Mouse (Mus musculus): ENCODE measurements around the gene Adgrb3. TPM values are rescaled to one million over a fixed set of nuclear protein-coding genes. Genes with fewer than 3 reads are reported as not detected.
"Not testable (repeated sequence)": the region's sequence is repeated elsewhere in the genome, so short reads cannot be mapped to it uniquely, and the experiment has no call there.

The Adgrb3 gene
- total and polyA plus RNA-seq, 2 experiments from 2014 or later: 0.07 to 2.9 TPM

DNA sequence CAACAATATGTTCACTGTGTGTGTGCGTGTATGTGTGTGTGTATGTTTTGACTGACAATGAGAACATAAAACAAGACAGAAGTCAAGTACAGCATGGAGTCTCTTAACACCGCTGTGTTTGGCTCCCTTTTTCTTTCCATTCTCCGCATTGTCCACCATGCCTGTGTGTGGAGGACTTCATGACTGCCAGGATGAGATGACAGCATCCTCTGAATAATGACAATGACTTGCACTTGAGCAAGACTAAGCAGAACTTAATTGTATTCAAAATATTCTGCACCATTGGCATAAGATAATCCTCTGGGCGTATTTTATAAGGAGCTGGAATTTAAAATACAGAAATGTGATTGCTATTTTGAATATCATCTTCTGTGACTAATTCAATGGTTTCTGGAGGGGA lies 326.0 kb downstream of the Adgrb3 start:
- Histone ChIP-seq H3K4me1 (ENCODE audit: control insufficient read depth, insufficient read depth) (no peaks in the 10 kb centered on the region), H3K27ac (ENCODE audit: low read depth) (no peak overlapping the region), H3K9ac (replicated peaks; ENCODE audit: low read depth, low read length) (no peak overlapping the region), H3K36me3 (replicated peaks; ENCODE audit: control insufficient read depth, insufficient read depth, low read length) (no peaks in the 10 kb centered on the region), H3K4me2 (ENCODE audit: low read depth, low read length) (no peak overlapping the region), H3K4me3 (ENCODE audit: low read depth, low read length) (no peak overlapping the region), H3K9me3 (replicated peaks; ENCODE audit: control insufficient read depth, low read length) (no peaks in the 10 kb centered on the region), H3K27me3 (ENCODE audit: control insufficient read depth, insufficient read depth, low read length) (no peaks in the 10 kb centered on the region)
- WGBS: 80% methylated on average over 4 of the region's 4 CpGs
- DNase-seq (ENCODE audit: low spot score) (no peak), ATAC-seq (ENCODE audit: insufficient read depth, low read depth) (no peak)
- TF ChIP-seq EP300 (IDR thresholded peaks at IDR 0.05; ENCODE audit: low read depth) (no peak), CTCF (IDR thresholded peaks at IDR 0.05; ENCODE audit: low read depth) (no peak)

DNA sequence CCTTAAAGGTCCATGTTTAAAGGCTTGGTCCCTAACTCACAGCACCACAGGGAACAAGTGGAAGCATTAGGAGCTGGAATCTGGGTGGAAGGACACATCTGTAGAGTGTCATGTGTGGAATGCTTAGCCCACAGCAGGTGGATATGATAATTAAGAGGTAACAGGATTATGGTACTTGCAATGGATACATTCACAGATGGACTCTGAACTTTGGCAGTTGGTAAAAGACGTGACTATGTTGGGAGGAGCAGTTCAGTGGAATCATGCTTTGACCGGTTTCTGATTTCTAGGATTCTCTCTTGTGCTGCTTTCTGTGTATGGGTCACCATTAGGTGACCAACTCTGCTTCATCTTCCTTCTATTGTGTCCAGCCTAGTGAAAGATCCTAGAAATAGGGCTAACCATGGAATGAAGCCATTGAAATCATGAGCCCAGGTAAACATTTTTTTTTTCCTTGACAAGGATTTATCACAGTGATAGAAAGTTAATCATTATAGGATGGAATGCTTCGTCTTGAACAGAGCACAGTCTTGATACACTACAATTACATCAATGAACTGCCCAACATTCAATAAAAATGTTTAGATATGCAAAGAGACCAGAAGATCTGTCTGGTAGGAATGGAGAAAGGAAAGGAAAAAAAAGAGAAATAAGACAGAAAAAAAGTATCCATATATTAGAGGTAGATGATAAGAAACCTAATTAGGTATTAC lies 334.1 kb downstream of the Adgrb3 start:
- no peak for DNase-seq (ENCODE audit: low spot score)

DNA sequence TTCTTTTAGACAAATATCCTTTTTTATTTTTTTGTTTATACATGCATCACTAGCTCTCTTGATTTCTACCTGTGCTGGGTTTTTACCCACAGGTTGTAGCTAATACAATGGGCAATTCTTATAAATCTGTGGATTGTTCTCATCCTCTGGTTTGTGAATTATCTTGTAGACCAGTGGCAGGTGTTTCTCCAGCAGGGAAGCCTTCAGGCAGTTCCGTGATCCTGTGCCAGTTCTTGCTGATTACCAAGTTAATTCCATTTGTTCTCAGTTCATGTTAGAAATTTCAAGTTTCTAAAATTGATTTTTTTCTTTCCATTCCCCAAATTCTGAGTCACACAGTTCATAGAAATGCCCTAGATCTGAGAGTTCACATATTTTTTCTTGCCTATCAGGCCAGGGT lies 338.0 kb downstream of the Adgrb3 start:
- no peak overlapping the region for H3K27ac ChIP-seq (ENCODE audit: low read depth)
- DNase-seq (ENCODE audit: low spot score): no peak
- TF ChIP-seq CTCF (IDR thresholded peaks at IDR 0.05; ENCODE audit: low read depth): no peak
- TF ChIP-seq EP300 (IDR thresholded peaks at IDR 0.05; ENCODE audit: low read depth): no peak
- WGBS: 47% methylated on average over 1 of the region's 1 CpGs
- H3K4me2 ChIP-seq (ENCODE audit: low read depth, low read length): no peak overlapping the region
- H3K36me3 ChIP-seq (replicated peaks; ENCODE audit: control insufficient read depth, insufficient read depth, low read length): no peaks in the 10 kb centered on the region
- no peak overlapping the region for H3K9ac ChIP-seq (replicated peaks; ENCODE audit: low read depth, low read length)
- H3K4me1 ChIP-seq (ENCODE audit: control insufficient read depth, insufficient read depth): no peaks in the 10 kb centered on the region
- no peaks in the 10 kb centered on the region for H3K27me3 ChIP-seq (ENCODE audit: control insufficient read depth, insufficient read depth, low read length)
- H3K9me3 ChIP-seq (replicated peaks; ENCODE audit: control insufficient read depth, low read length): no peaks in the 10 kb centered on the region
- no peak overlapping the region for H3K4me3 ChIP-seq (ENCODE audit: low read depth, low read length)
- ATAC-seq (ENCODE audit: insufficient read depth, low read depth): no peak

More for the DNA sequence above, 334.1 kb downstream of the Adgrb3 start:
- Histone ChIP-seq H3K27me3 (ENCODE audit: control insufficient read depth, insufficient read depth, low read length) (no peaks in the 10 kb centered on the region), H3K4me2 (ENCODE audit: low read depth, low read length) (no peak overlapping the region), H3K27ac (ENCODE audit: low read depth) (no peak overlapping the region), H3K9ac (replicated peaks; ENCODE audit: low read depth, low read length) (no peak overlapping the region), H3K4me3 (ENCODE audit: low read depth, low read length) (no peak overlapping the region), H3K4me1 (ENCODE audit: control insufficient read depth, insufficient read depth) (no peaks in the 10 kb centered on the region), H3K36me3 (replicated peaks; ENCODE audit: control insufficient read depth, insufficient read depth, low read length) (no peaks in the 10 kb centered on the region), H3K9me3 (replicated peaks; ENCODE audit: control insufficient read depth, low read length) (no peaks in the 10 kb centered on the region)
- WGBS: 63% methylated on average over 3 of the region's 3 CpGs
- no peak for TF ChIP-seq CTCF (IDR thresholded peaks at IDR 0.05; ENCODE audit: low read depth)
- no peak for TF ChIP-seq EP300 (IDR thresholded peaks at IDR 0.05; ENCODE audit: low read depth)
- no peak for ATAC-seq (ENCODE audit: insufficient read depth, low read depth)

DNA sequence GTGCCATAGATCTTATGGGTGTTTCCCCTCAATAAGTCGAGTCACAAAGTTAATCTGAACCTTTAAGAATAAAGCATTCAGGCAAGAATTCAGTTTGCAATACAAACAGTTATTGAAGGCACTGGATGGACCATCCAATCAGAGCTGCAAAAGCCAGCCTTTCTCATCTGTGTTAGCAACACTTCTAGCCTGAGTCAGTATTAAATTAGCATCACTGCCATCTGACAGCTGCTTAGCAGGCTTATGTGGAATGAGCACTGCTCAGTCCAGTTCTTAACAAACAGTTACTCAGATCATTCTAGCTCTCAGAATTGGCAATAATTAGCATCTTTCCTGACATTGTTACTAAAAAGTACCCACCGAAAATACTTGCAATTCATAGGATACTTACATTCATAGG lies 339.3 kb downstream of the Adgrb3 start:
- H3K27ac ChIP-seq (ENCODE audit: low read depth): no peak overlapping the region
- no peak overlapping the region for H3K4me3 ChIP-seq (ENCODE audit: low read depth, low read length)
- H3K27me3 ChIP-seq (ENCODE audit: control insufficient read depth, insufficient read depth, low read length): no peaks in the 10 kb centered on the region
- no peaks in the 10 kb centered on the region for H3K36me3 ChIP-seq (replicated peaks; ENCODE audit: control insufficient read depth, insufficient read depth, low read length)
- ATAC-seq (ENCODE audit: insufficient read depth, low read depth) (no peak), DNase-seq (ENCODE audit: low spot score) (no peak)
- no peak overlapping the region for H3K4me2 ChIP-seq (ENCODE audit: low read depth, low read length)
- 57% methylated on average over 2 of the region's 2 CpGs for whole genome bisulfite sequencing
- no peaks in the 10 kb centered on the region for H3K9me3 ChIP-seq (replicated peaks; ENCODE audit: control insufficient read depth, low read length)
- H3K4me1 ChIP-seq (ENCODE audit: control insufficient read depth, insufficient read depth): no peaks in the 10 kb centered on the region
- no peak overlapping the region for H3K9ac ChIP-seq (replicated peaks; ENCODE audit: low read depth, low read length)
- TF ChIP-seq CTCF (IDR thresholded peaks at IDR 0.05; ENCODE audit: low read depth) (no peak), EP300 (IDR thresholded peaks at IDR 0.05; ENCODE audit: low read depth) (no peak)

DNA sequence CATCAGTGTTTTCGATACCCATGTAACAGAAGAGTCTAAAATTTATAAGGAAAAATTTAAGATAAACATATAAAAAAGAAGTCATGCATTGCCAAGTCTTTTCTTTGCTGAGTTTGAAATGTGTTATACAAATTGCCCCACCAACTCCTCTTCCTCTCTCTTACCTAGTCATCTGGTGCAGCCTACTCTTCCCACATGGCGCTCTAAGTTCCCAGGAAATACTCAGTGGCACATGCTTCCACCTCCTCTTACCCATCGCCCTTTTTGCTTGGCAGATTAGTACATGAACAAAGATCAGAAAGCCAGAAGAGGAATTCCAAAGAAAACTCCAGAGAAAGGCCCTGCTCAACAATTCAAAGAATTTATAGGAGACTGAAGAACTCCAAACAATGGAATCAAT lies 353.8 kb downstream of the Adgrb3 start:
- no peak for TF ChIP-seq CTCF (IDR thresholded peaks at IDR 0.05; ENCODE audit: low read depth)
- TF ChIP-seq EP300 (IDR thresholded peaks at IDR 0.05; ENCODE audit: low read depth): no peak
- Histone ChIP-seq H3K4me2 (ENCODE audit: low read depth, low read length) (no peak overlapping the region), H3K36me3 (replicated peaks; ENCODE audit: control insufficient read depth, insufficient read depth, low read length) (no peaks in the 10 kb centered on the region), H3K4me1 (ENCODE audit: control insufficient read depth, insufficient read depth) (no peaks in the 10 kb centered on the region), H3K4me3 (ENCODE audit: low read depth, low read length) (no peak overlapping the region), H3K27ac (ENCODE audit: low read depth) (no peak overlapping the region), H3K27me3 (ENCODE audit: control insufficient read depth, insufficient read depth, low read length) (no peaks in the 10 kb centered on the region), H3K9ac (replicated peaks; ENCODE audit: low read depth, low read length) (no peak overlapping the region), H3K9me3 (replicated peaks; ENCODE audit: control insufficient read depth, low read length) (peaks cover 3% of the 10 kb centered on the region; the same call in 1 of the 2 replicates)
- 77% methylated on average over 3 of the region's 3 CpGs for WGBS
- no peak for ATAC-seq (ENCODE audit: insufficient read depth, low read depth)
- no peak for DNase-seq (ENCODE audit: low spot score)

DNA sequence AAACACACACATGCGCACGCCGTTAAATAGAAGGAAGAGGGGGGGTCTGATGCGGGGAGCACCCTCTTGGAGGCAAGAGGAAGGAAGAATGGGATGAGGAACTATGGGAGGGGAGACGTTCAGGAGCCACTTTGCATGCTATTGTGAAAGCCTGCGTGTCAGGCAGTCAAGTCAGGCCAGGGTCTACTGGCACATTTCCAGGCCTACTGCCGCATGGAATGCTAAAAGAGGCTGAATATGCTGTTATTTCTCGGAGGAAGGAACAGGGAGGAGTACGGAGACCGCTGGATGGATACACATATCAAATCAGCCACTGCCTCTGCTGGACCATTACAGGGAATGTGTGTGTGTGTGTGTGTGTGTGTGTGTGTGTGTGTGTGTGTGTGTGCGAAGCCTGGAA lies 355.0 kb downstream of the Adgrb3 start:
- 57% methylated on average over 11 of the region's 11 CpGs for WGBS
- H3K27me3 ChIP-seq (ENCODE audit: control insufficient read depth, insufficient read depth, low read length): no peaks in the 10 kb centered on the region
- H3K36me3 ChIP-seq (replicated peaks; ENCODE audit: control insufficient read depth, insufficient read depth, low read length): no peaks in the 10 kb centered on the region
- H3K4me2 ChIP-seq (ENCODE audit: low read depth, low read length): no peak overlapping the region
- peaks cover 3% of the 10 kb centered on the region; the same call in 1 of the 2 replicates for H3K9me3 ChIP-seq (replicated peaks; ENCODE audit: control insufficient read depth, low read length)
- H3K4me3 ChIP-seq (ENCODE audit: low read depth, low read length): no peak overlapping the region
- H3K27ac ChIP-seq (ENCODE audit: low read depth): no peak overlapping the region
- ATAC-seq (ENCODE audit: insufficient read depth, low read depth): no peak
- H3K4me1 ChIP-seq (ENCODE audit: control insufficient read depth, insufficient read depth): no peaks in the 10 kb centered on the region
- DNase-seq (ENCODE audit: low spot score): no peak
- H3K9ac ChIP-seq (replicated peaks; ENCODE audit: low read depth, low read length): no peak overlapping the region
- TF ChIP-seq EP300 (IDR thresholded peaks at IDR 0.05; ENCODE audit: low read depth): no peak
- TF ChIP-seq CTCF (IDR thresholded peaks at IDR 0.05; ENCODE audit: low read depth): no peak

DNA sequence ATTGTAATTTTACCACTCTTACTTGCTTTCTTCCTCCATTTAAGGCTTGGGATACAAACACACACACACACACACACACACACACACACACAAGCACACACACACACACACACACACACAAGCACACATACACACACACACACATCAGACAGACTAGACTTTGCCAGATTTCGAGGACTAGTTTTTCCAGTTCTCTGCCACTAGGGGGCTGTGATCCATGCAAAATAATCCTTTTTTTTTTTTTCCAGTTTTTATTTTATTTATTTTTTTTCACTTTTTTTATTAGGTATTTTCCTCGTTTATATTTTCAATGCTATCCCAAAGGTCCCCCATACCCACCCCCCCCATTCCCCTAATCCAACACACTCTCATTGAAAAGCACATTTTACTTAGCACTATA lies 357.9 kb downstream of the Adgrb3 start:
- 40% methylated on average over 2 of the region's 2 CpGs for WGBS
- not testable (repeated sequence) for H3K4me3 ChIP-seq (ENCODE audit: low read depth, low read length); H3K9ac ChIP-seq (replicated peaks; ENCODE audit: low read depth, low read length); H3K4me2 ChIP-seq (ENCODE audit: low read depth, low read length); ATAC-seq (ENCODE audit: insufficient read depth, low read depth); H3K27ac ChIP-seq (ENCODE audit: low read depth); DNase-seq (ENCODE audit: low spot score); H3K4me1 ChIP-seq (ENCODE audit: control insufficient read depth, insufficient read depth); H3K9me3 ChIP-seq (replicated peaks; ENCODE audit: control insufficient read depth, low read length); H3K36me3 ChIP-seq (replicated peaks; ENCODE audit: control insufficient read depth, insufficient read depth, low read length); H3K27me3 ChIP-seq (ENCODE audit: control insufficient read depth, insufficient read depth, low read length)

Data from heart, postnatal 0 days (tissue).